Mouse (Mus musculus) spleen, adult 2 months (tissue): Measurements from ENCODE around the gene Ctbs.

Source experiments
- CTCF ChIP-seq: fragments of 200-500 bp; IDR thresholded peaks from 2 replicates; pipeline ENCODE4 v1.5.1; 2011; ENCODE audit warnings: mild to moderate bottlenecking, inconsistent platforms; ENCODE audit not compliant: insufficient read depth, insufficient read length, insufficient replicate concordance; ENCODE audit errors: extremely low read depth
- POLR2A ChIP-seq: fragments of 200-500 bp; IDR thresholded peaks from 2 replicates; pipeline ENCODE4 v1.6.1; 2011; ENCODE audit warnings: low read depth, low read length, inconsistent platforms

DNA sequence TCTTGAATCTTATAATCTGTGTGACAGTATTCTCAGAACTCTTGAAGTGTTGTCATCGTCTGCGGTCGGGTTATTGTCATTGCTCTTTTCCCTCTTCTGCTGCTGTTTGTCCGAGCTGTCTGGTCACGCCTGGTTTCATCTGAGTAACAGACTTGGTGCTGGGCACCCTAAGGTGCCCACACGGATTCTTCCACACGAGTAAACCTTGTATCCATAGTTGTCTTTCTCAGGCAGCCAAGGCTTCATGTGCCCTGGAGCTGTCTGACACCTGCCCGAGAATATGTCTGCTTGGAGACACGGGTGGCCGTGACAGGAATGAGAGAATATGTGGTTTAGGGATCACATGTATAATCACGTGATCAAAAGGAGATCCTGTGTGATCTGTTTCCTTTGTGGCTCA lies 14.1 kb upstream of the Ctbs start:
- TF ChIP-seq CTCF, result no peak
- TF ChIP-seq POLR2A, result no peak
